Mouse (Mus musculus): Measurements from ENCODE around the gene Pygl.
"Not testable (repeated sequence)": the region's sequence is repeated elsewhere in the genome, so short reads cannot be mapped to it uniquely, and the experiment has no call there.

Pygl gene

GRCm38 (mm10) chr12:70227121-70227932 lies 4.0 kb downstream of the Pygl start:
- DNase-seq (ENCODE audit: low spot score in 2 of 2): no peak

GRCm38 (mm10) chr12:70226655-70227054 lies 4.6 kb downstream of the Pygl start:
- no peak for DNase-seq (ENCODE audit: low spot score in 2 of 2)

GRCm38 (mm10) chr12:70223331-70223730 lies 8.0 kb downstream of the Pygl start:
- no peak for DNase-seq (ENCODE audit: low spot score in 2 of 2)

GRCm38 (mm10) chr12:70221425-70221824 lies 9.9 kb downstream of the Pygl start:
- no peak for DNase-seq (ENCODE audit: low spot score in 2 of 2)

GRCm38 (mm10) chr12:70218795-70219540 lies 12.3 kb downstream of the Pygl start:
- DNase-seq (ENCODE audit: low spot score in 2 of 2): no peak

- DNase-seq (ENCODE audit: low spot score in 2 of 2): no peak
Measured at GRCm38 (mm10) chr12:70216229-70216800, 15.0 kb downstream of the Pygl start.

- no peak for DNase-seq (ENCODE audit: low spot score in 2 of 2)
Measured at GRCm38 (mm10) chr12:70214281-70214680, 17.0 kb downstream of the Pygl start.

GRCm38 (mm10) chr12:70213601-70214000 lies 17.7 kb downstream of the Pygl start:
- DNase-seq (ENCODE audit: low spot score in 2 of 2): no peak

- no peak for DNase-seq (ENCODE audit: low spot score in 2 of 2)
Measured at GRCm38 (mm10) chr12:70212501-70212900, 18.8 kb downstream of the Pygl start.

GRCm38 (mm10) chr12:70208214-70208613 lies 23.1 kb downstream of the Pygl start:
- no peak for DNase-seq (ENCODE audit: low spot score in 2 of 2)

GRCm38 (mm10) chr12:70204433-70204832 lies 26.9 kb downstream of the Pygl start:
- DNase-seq (ENCODE audit: low spot score in 2 of 2): no peak

- no peak for DNase-seq (ENCODE audit: low spot score in 2 of 2)
Measured at GRCm38 (mm10) chr12:70201926-70202529, 29.3 kb downstream of the Pygl start.

GRCm38 (mm10) chr12:70196341-70196740 lies 34.9 kb downstream of the Pygl start:
- no peak for DNase-seq (ENCODE audit: low spot score in 2 of 2)

GRCm38 (mm10) chr12:70195426-70195825 lies 35.9 kb downstream of the Pygl start:
- no peak for DNase-seq (ENCODE audit: low spot score in 2 of 2)

- DNase-seq (ENCODE audit: low spot score in 2 of 2): no peak
Measured at GRCm38 (mm10) chr12:70192267-70192727, 39.0 kb downstream of the Pygl start.

GRCm38 (mm10) chr12:70184173-70184783 lies 47.0 kb downstream of the Pygl start:
- DNase-seq (ENCODE audit: low spot score in 2 of 2): no peak

GRCm38 (mm10) chr12:70183507-70183906 lies 47.8 kb downstream of the Pygl start:
- DNase-seq (ENCODE audit: low spot score in 2 of 2): not testable (repeated sequence)

- no peak for DNase-seq (ENCODE audit: low spot score in 2 of 2)
Measured at GRCm38 (mm10) chr12:70169969-70170368, 61.3 kb downstream of the Pygl start.

- no peak for DNase-seq (ENCODE audit: low spot score in 2 of 2)
Measured at GRCm38 (mm10) chr12:70167950-70168349, 63.3 kb downstream of the Pygl start.

- no peak for DNase-seq (ENCODE audit: low spot score in 2 of 2)
Measured at GRCm38 (mm10) chr12:70164741-70165140, 66.5 kb downstream of the Pygl start.

- no peak for DNase-seq (ENCODE audit: low spot score in 2 of 2)
Measured at GRCm38 (mm10) chr12:70161057-70161456, 70.2 kb downstream of the Pygl start.

Measured in right cerebral cortex, postnatal 36 days (tissue).